Mouse (Mus musculus) midbrain, embryonic 12.5 days (tissue): Measurements from ENCODE around the gene Trim46. TPM values are rescaled to one million over a fixed set of nuclear protein-coding genes. Genes with fewer than 3 reads are reported as not detected.

ENCODE experiments used
- ATAC-seq: fragments of 200-750 bp; cut with Nextera tagmentation; 2 replicates; pipeline ENCODE4 v1.8.0; 2017; ENCODE audit warnings: low read depth, moderate TSS enrichment, moderate library complexity; ENCODE audit not compliant: low FRiP score
- H3K27ac ChIP-seq: fragments of 300-500 bp; sonication (generic); replicated peaks from 2 replicates; pipeline ENCODE4 v1.5.1; 2016; ENCODE audit warnings: mild to moderate bottlenecking
- H3K27me3 ChIP-seq: fragments of 300-500 bp; sonication (generic); 2 replicates; pipeline ENCODE4 v1.6.1; 2016; ENCODE audit warnings: mild to moderate bottlenecking
- H3K36me3 ChIP-seq: fragments of 300-500 bp; sonication (generic); 2 replicates; pipeline ENCODE4 v1.6.1; 2016
- H3K4me1 ChIP-seq: fragments of 300-500 bp; sonication (generic); 2 replicates; pipeline ENCODE4 v1.6.1; 2016
- H3K4me2 ChIP-seq: fragments of 300-500 bp; sonication (generic); replicated peaks from 2 replicates; pipeline ENCODE4 v1.6.1; 2016; ENCODE audit warnings: mild to moderate bottlenecking, moderate library complexity
- H3K4me3 ChIP-seq: fragments of 300-500 bp; sonication (generic); 2 replicates; pipeline ENCODE4 v1.5.1; 2016; ENCODE audit warnings: mild to moderate bottlenecking
- H3K9ac ChIP-seq: fragments of 300-500 bp; sonication (generic); replicated peaks from 2 replicates; pipeline ENCODE4 v1.6.1; 2016; ENCODE audit warnings: mild to moderate bottlenecking, moderate library complexity
- H3K9me3 ChIP-seq: fragments of 300-500 bp; sonication (generic); 2 replicates; pipeline ENCODE4 v1.6.1; 2016; ENCODE audit warnings: mild to moderate bottlenecking
- WGBS: fragments of 180-500 bp; shearing (Covaris S2); methylation state at CpG from one replicate; pipeline ENCODE4 v1.1.7; 2016; 5-methylcytosine and 5-hydroxymethylcytosine counted together
- polyA plus RNA-seq: library from polyadenylated mRNA; unstranded; fragments of >200 nt; fragmentation: Nextera tagmentation; extraction: Ambion mirVana; gene quantifications from 2 replicates; pipeline ENCODE4 v1.2.1, GENCODE M21; 2016

The Trim46 gene
- polyA plus RNA-seq, 1 experiment from 2014 or later, result 25.1 TPM

DNA sequence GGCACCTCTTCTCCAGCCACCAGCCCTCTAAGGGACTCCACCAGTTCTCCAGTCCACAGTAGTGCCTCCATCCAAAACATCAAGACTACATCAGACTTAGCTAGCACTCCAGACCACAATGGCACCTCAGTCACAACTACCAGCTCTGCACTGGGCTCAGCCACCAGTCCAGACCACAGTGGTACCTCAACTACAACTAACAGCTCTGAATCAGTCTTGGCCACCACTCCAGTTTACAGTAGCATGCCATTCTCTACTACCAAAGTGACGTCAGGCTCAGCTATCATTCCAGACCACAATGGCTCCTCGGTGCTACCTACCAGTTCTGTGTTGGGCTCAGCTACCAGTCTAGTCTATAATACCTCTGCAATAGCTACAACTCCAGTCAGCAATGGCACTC lies 15.5 kb downstream of the Trim46 start:
- 88% methylated on average over 2 of the region's 2 CpGs for WGBS
- no peak overlapping the region for H3K27ac ChIP-seq

DNA sequence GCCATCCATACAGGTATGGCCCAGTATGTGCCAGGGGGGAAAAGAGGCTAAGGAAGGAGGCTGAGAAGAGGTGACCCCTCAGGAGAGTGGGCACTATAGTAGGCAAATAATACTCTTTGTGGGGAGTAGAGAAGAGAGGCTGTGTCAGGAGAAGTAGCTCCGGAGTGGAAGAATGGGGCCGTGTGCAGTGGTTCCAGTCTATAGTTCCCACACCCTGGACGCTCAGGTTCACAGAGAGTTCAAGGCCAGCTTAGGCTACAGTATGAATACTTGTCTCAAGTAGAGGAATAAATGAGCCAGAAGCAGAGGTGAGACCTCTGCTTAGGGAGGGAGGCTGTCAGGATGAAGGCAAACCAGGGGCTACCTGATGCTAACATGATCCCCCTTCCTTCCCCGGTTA lies 16.8 kb downstream of the Trim46 start:
- Histone ChIP-seq H3K27ac (no peak overlapping the region), H3K9me3 (no peaks in the 10 kb centered on the region), H3K27me3 (no peaks in the 10 kb centered on the region), H3K4me1 (peaks cover 46% of the 10 kb centered on the region), H3K4me3 (no peak overlapping the region), H3K4me2 (no peak overlapping the region), H3K36me3 (peaks cover 12% of the 10 kb centered on the region), H3K9ac (no peak overlapping the region)
- ATAC-seq, result no peak
- WGBS, result 67% methylated on average over 4 of the region's 4 CpGs

More for the DNA sequence above, 15.5 kb downstream of the Trim46 start:
- Histone ChIP-seq H3K27me3 (no peaks in the 10 kb centered on the region), H3K36me3 (peaks cover 22% of the 10 kb centered on the region), H3K4me2 (no peak overlapping the region), H3K9ac (no peak overlapping the region), H3K9me3 (no peaks in the 10 kb centered on the region), H3K4me3 (no peak overlapping the region), H3K4me1 (peaks cover 33% of the 10 kb centered on the region)
- no peak for ATAC-seq

DNA sequence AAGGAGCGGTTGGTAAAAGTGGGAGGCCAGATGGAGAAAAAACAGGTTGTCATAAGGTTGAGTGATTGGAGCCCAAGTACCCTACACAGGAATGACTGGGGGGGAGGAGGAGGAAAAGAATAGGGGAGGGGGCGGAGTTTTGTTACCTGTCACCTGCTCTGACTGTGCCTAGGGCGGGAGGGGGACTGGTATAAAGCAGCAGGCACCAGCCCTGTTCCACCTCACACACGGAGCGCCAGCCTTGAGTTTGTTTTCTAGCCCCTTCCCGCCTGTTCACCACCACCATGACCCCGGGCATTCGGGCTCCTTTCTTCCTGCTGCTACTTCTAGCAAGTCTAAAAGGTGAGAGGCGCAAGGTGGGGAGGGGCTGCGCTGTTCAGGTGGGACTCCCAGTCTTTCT lies 17.3 kb downstream of the Trim46 start, which contains the start of gene Muc1:
Gene Muc1 (plus strand): TSS at position 222 of the 400 bp plus-strand sequence.
- no peak for ATAC-seq
- Histone ChIP-seq H3K27ac (peak within 1 kb of the TSS; percentile 98), H3K27me3 (no peaks in the 10 kb centered on the region), H3K4me1 (peaks cover 50% of the 10 kb centered on the region), H3K4me3 (peak within 1 kb of the TSS; percentile 77), H3K4me2 (peak within 1 kb of the TSS; percentile 93), H3K9ac (peak within 1 kb of the TSS; percentile 93; the same call in 1 of the 2 replicates), H3K9me3 (no peaks in the 10 kb centered on the region), H3K36me3 (peaks cover 12% of the 10 kb centered on the region)
- WGBS, result 27% methylated on average over 10 of the region's 10 CpGs

DNA sequence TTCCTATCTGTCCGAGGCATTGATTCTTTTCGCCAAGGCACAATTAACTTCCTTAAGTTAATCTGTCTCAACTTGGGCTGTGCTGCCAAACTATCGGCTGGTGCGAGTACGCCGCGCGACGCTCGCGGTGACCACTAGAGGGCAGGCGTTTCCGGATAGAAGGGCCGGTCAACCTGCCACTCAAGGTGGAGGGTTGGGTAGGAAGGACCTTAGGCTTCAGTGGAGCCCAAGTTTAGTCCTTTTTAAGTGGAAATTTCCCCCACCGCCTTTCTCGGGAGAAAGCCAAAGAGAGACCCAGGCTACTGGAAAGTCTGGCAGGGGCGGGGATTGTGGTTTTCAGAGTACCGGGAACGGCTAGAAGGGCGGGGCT lies 17.9 kb downstream of the Trim46 start:
- WGBS, result 0% methylated on average over 20 of the region's 20 CpGs

DNA sequence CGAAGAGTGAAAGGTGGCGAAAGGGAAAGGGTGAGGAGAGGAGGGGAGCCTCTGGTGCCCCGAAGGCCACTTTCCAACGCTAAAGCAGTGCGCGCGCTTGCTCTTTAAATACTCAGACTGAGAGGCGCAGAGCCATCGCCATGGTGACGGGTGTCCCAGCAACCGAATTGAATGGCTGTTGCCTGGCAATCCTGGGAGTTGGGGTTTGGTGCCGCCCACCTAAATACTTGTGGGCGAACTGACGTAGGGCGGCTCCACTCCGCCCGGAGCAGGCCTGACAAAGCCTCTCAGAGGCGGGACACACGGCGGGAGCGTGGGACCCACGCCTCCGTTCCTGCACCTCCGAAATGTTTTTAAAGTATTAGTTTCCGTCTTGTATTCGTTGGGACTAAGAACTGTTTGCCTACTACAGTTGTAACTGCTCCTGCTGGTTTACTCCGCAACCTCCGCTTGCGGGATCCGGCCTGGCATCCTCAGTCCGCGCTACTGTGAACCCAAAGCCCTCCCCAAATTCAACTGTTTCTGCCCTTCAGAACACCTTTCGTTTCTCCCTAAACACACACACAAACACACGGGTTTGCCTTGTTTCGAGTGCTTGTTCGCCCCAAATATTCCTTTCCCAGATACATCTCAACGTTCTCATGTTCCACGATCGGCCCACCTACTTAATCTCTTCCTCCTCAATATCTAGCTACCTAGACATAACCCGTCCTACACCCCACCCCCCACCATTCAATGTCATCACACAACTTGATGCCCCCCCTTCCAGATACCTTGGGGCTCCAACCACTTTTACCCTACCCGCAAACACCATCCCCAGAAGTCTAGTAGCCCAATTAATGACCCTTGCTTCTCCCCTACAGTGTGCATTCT lies 18.6 kb downstream of the Trim46 start:
- 1% methylated on average over 41 of the region's 41 CpGs for WGBS
- H3K27me3 ChIP-seq, result no peaks in the 10 kb centered on the region
- no peaks in the 10 kb centered on the region for H3K9me3 ChIP-seq
- H3K36me3 ChIP-seq, result peaks cover 21% of the 10 kb centered on the region
- peak overlapping the region; percentile 77 for H3K4me3 ChIP-seq
- H3K27ac ChIP-seq, result peak overlapping the region; percentile 98
- peak overlapping the region; percentile 93 for H3K9ac ChIP-seq
- H3K4me1 ChIP-seq, result peaks cover 63% of the 10 kb centered on the region
- peak; percentile 76 for ATAC-seq
- peak overlapping the region; percentile 93 for H3K4me2 ChIP-seq

More for the DNA sequence above, 17.9 kb downstream of the Trim46 start:
- H3K27ac ChIP-seq, result peak overlapping the region; percentile 98
- no peaks in the 10 kb centered on the region for H3K27me3 ChIP-seq
- H3K4me3 ChIP-seq, result peak overlapping the region; percentile 77
- peaks cover 14% of the 10 kb centered on the region for H3K36me3 ChIP-seq
- H3K9ac ChIP-seq, result peak overlapping the region; percentile 93; the same call in 1 of the 2 replicates
- H3K4me1 ChIP-seq, result peaks cover 57% of the 10 kb centered on the region
- ATAC-seq, result 0 out of 2 replicates have a peak, but pooled peaks have one; percentile 4
- H3K9me3 ChIP-seq, result no peaks in the 10 kb centered on the region
- H3K4me2 ChIP-seq, result peak overlapping the region; percentile 93

DNA sequence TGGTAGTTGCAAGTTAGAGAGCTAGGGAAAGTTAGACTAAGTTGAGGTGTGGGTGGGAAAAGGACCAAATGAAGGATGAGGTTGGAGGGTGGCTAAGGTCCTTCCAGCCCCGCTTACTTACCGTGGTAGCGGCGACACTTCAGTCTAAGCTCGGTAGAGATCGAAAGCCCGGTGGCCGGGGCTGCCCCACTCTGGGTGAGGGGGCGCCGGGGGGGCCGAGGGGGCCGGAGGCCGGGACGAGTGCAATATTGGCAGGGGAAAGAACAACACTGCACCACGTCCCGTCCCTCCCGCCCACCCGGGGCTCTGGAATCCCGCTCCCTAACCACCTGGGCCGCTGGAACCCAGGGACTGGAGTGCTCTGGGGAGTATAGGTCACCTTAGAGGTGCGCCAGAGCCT lies 19.2 kb downstream of the Trim46 start, which contains the start of gene Mtx1:
Gene Mtx1 (minus strand): TSS at position 189 of the 400 bp plus-strand sequence.
- Histone ChIP-seq H3K9me3 (no peaks in the 10 kb centered on the region), H3K4me1 (peaks cover 64% of the 10 kb centered on the region), H3K4me2 (peak within 1 kb of the TSS; percentile 93), H3K4me3 (peak within 1 kb of the TSS; percentile 77), H3K36me3 (peaks cover 26% of the 10 kb centered on the region), H3K9ac (peak within 1 kb of the TSS; percentile 93), H3K27ac (peak within 1 kb of the TSS; percentile 98), H3K27me3 (no peaks in the 10 kb centered on the region)
- no peak for ATAC-seq
- WGBS, result under 1% methylated on average over 21 of the region's 21 CpGs

DNA sequence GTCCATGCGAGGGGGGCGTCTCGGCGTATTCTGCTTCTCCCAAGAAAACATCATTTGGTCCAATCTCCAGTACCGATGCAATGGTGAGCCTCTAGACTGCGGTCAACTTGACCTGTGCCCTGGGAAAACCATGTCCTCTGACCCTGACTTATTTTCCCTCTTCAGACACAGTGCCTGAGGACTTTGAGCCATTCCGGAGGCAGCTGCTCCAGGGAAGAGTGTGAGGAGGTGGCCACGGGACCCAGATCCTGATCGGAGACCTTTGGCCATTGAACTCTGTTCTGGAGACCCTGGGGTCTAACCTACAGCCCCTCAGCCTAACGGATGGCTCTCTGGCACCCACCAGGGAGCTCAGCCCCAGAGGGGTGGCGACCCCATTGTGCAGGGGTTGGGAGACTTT lies 19.7 kb downstream of the Trim46 start:
- H3K4me1 ChIP-seq, result peaks cover 69% of the 10 kb centered on the region
- peak overlapping the region; percentile 98 for H3K27ac ChIP-seq
- H3K4me2 ChIP-seq, result peak overlapping the region; percentile 93
- peaks cover 31% of the 10 kb centered on the region for H3K36me3 ChIP-seq
- no peaks in the 10 kb centered on the region for H3K27me3 ChIP-seq
- 10% methylated on average over 11 of the region's 11 CpGs for WGBS
- H3K4me3 ChIP-seq, result peak overlapping the region; percentile 77
- no peaks in the 10 kb centered on the region for H3K9me3 ChIP-seq
- no peak for ATAC-seq
- H3K9ac ChIP-seq, result peak overlapping the region; percentile 93

DNA sequence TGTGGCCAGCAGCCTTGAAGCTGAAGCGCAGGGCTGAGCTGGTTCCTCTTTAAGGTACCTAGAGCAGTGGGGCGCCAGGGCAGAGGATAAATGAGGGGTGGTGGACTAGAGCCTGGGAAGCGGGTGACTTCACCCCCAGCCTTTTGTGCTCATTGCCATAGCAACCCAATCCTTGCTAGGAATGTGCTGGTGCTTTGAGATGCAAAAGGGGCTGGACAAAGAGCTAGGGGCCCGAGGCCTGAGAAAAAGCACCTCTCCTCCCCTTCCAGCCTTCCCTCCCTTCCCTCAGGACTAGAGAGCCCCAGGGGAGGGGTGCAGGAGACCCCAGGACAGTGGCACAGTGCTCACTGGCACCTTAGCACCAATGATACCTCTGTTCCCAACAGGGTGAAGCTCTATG lies 20.2 kb downstream of the Trim46 start:
- H3K4me1 ChIP-seq, result peaks cover 71% of the 10 kb centered on the region
- H3K4me2 ChIP-seq, result peak overlapping the region; percentile 93
- peak overlapping the region; percentile 77 for H3K4me3 ChIP-seq
- peak overlapping the region; percentile 93 for H3K9ac ChIP-seq
- no peaks in the 10 kb centered on the region for H3K9me3 ChIP-seq
- peak overlapping the region; percentile 98 for H3K27ac ChIP-seq
- ATAC-seq, result peak; percentile 80
- peaks cover 35% of the 10 kb centered on the region for H3K36me3 ChIP-seq
- WGBS, result 11% methylated on average over 4 of the region's 4 CpGs
- no peaks in the 10 kb centered on the region for H3K27me3 ChIP-seq

DNA sequence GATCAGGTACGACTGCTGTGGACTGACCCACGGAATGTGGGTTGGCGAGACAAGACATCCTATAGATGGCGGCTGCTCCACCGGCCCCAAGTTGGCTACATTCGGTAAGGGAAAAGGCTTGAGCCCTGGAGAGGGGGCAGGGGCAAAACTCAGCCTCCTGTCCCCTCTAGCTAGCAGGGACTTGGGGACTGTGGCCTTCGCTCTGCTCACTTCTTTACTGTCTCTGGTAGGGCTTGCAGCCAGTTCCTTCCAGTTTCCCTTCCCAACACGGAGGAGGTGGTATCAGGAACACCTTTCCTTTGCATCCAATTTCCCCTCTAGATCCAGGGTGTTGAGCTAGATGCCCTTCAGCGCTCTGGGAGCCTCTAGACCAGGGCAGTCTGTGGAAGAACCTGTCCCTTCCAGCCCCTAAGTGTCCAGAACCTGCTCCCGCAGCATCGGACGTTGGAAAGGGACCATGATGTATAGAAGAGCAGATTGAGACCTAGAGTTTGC lies 20.7 kb downstream of the Trim46 start:
- no peaks in the 10 kb centered on the region for H3K9me3 ChIP-seq
- H3K27ac ChIP-seq, result peak overlapping the region; percentile 98
- peaks cover 72% of the 10 kb centered on the region for H3K4me1 ChIP-seq
- peak overlapping the region; percentile 93 for H3K9ac ChIP-seq
- WGBS, result 16% methylated on average over 12 of the region's 12 CpGs
- no peak for ATAC-seq
- peaks cover 38% of the 10 kb centered on the region for H3K36me3 ChIP-seq
- peak overlapping the region; percentile 77 for H3K4me3 ChIP-seq
- H3K27me3 ChIP-seq, result no peaks in the 10 kb centered on the region
- H3K4me2 ChIP-seq, result peak overlapping the region; percentile 93

DNA sequence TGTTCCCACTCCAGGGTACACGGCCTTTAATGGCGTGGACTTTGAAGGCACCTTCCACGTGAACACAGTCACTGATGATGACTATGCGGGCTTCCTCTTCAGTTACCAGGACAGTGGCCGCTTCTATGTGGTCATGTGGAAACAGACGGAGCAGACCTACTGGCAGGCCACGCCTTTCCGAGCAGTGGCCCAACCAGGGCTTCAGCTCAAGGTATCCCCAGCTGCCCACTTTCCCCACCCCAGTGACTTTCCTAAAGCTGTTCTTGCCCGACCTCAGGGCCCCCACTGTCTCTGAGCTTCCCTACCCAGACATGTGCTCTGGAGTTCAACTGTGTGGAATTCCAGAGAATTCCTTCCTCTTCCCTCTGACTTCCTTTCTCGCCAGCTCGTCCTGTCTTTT lies 21.3 kb downstream of the Trim46 start:
- peak overlapping the region; percentile 93 for H3K4me2 ChIP-seq
- peak overlapping the region; percentile 93 for H3K9ac ChIP-seq
- H3K4me1 ChIP-seq, result peaks cover 77% of the 10 kb centered on the region
- H3K4me3 ChIP-seq, result peak overlapping the region; percentile 77
- no peak for ATAC-seq
- WGBS, result 27% methylated on average over 11 of the region's 11 CpGs
- peaks cover 44% of the 10 kb centered on the region for H3K36me3 ChIP-seq
- H3K9me3 ChIP-seq, result no peaks in the 10 kb centered on the region
- peak overlapping the region; percentile 98 for H3K27ac ChIP-seq
- no peaks in the 10 kb centered on the region for H3K27me3 ChIP-seq

DNA sequence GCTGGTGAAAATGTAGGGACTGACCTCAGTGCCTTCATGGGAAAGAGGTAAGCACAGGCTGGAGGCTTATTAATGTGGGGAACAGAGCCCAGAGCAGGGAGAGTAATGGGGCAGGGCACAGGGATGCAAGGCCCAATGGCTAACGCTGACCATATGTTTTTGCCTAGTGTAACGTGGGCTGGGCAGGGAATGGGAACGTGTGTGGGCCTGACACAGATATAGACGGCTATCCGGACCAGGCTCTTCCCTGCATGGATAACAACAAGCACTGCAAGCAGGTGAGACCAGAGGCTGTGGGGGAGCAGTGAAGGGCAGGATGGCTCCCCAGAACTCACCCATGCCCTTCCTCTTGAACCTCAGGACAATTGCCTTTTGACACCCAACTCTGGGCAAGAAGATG lies 24.9 kb downstream of the Trim46 start:
- WGBS, result 75% methylated on average over 5 of the region's 5 CpGs
- H3K27me3 ChIP-seq, result no peaks in the 10 kb centered on the region
- no peaks in the 10 kb centered on the region for H3K9me3 ChIP-seq
- H3K4me3 ChIP-seq, result no peak overlapping the region
- peak overlapping the region; percentile 49 for H3K27ac ChIP-seq
- peaks cover 71% of the 10 kb centered on the region for H3K4me1 ChIP-seq
- ATAC-seq, result no peak
- no peak overlapping the region for H3K4me2 ChIP-seq
- peaks cover 61% of the 10 kb centered on the region for H3K36me3 ChIP-seq
- H3K9ac ChIP-seq, result no peak overlapping the region

DNA sequence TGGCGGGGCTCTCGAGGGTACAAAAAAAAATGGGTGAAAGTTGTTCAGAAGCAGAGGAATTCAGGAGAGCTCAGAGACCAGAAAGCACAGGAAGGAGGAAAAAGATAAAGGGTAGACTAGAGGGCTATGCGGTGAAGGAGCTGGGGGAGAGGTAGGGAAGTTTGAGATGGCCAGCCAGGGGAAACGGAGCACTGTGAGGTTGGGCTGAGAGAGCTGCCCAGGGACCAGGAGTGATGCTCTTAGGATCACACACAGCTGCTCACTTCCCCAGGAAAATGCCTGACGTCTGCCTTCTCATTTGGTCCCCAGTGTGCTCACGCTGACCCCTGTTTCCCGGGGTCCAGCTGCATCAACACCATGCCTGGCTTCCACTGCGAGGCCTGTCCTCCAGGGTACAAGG lies 26.6 kb downstream of the Trim46 start:
- Histone ChIP-seq H3K27me3 (no peaks in the 10 kb centered on the region), H3K27ac (peak overlapping the region; percentile 63), H3K4me2 (no peak overlapping the region), H3K36me3 (peaks cover 60% of the 10 kb centered on the region), H3K4me3 (no peak overlapping the region), H3K9me3 (no peaks in the 10 kb centered on the region), H3K4me1 (peaks cover 73% of the 10 kb centered on the region), H3K9ac (no peak overlapping the region)
- WGBS, result 46% methylated on average over 8 of the region's 8 CpGs
- no peak for ATAC-seq
